Mouse (Mus musculus): ENCODE measurements around the gene Sept9. TPM values are rescaled to one million over a fixed set of nuclear protein-coding genes. Genes with fewer than 3 reads are reported as not detected.

The Sept9 gene
- total RNA-seq, 2 experiments from 2014 or later = 70.0 to 71.1 TPM

DNA sequence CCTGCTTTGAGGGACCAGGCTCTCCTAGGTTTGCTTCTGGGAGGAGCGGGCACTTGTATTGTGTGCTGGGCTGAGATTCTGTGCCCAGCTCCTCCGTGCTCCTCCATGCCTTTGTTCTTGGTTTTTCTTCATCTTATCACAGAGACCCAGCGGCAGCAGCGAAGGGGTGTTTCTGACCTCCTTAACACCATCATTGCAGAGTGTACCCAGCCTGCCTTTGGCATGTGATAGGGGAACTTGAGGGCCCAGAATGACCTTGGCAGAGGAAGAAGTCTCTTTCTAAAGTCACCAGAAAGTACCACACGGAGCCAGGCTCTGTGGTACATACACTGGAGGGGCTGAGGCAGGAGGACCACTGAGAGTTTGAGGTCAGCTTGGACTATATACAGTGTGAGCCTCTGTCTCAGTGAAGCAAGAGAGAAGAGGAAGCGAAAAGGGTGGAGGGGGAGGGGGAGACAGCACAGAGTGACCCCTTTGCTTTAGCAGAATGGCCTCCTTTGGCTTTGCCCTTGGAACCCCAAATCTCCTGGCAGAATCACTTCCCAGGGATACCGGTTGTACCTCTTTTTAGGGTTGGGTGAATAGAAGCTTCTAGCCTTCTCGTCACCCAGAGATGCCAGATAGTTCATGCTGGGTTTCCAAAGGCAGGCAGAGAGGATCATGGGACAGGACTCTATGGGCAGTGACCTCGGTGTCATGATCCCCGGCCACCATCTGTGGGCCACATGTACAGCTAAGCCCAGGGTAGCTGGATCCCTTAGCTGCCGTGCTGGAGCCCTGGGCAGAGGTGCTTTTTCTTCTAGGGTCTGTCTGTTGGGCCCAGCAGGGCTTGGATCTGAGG lies 83.8 kb downstream of the Sept9 start:
- no peak for DNase-seq
- intact Hi-C loops (cut with DNase I) = no loop called here

DNA sequence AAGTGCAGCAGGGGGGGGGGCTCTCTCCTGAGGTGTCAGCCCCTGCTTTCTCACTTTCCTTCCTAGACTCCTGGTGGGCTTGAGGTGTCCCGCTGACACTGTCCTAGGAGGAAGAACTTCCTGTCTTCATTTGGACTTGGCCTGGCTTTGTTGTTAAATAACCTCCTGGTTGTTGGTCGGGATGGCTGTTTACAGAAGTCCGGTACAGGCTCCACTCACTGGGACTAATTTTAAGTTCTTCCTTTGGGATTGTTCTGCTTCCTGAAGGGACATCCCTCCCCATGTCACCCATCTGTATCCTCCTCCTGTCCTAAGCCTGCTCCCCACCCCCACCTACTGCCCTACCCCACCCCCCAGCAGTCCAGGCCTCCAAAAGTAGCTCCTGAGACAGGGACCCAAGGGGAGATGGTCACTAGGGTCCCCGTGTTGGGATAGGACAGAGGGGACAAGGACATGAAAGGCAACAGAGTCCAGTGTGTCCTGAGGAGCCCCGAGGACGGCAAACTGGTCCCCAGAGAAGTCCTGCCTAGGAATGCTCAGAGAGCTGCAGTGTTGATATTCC lies 84.5 kb downstream of the Sept9 start:
- DNase-seq = peak in 1 of 2 experiments; percentile 30
- intact Hi-C loops (cut with DNase I) = no loop called here

- intact Hi-C loops (cut with DNase I) = no loop called here
- DNase-seq = peak in 1 of 2 experiments; percentile 34
Measured at GRCm38 (mm10) chr11:117284721-117285605, 85.5 kb downstream of the Sept9 start.

GRCm38 (mm10) chr11:117285606-117285931 lies 86.1 kb downstream of the Sept9 start:
- DNase-seq = no peak
- intact Hi-C loops (cut with DNase I) = no loop called here

DNA sequence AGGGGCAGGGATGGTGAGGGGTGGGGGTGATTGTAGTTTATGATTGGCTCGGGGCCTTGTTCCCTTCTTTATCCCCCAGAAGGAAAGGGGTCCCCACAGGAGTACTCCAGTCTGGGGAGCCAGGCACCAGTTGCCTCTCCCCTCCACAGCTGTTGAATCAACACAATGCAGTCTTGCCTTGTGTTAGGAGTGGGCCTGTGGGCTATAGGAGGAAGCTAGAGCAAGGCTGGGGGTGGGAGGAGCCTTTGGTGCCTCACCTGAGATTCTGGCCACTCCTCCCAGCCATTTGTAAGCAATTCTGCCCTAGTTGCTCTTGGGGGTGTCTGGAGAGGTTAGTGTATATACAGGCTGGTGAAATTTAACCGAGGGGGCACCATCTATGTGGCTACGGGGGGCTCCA lies 88.3 kb downstream of the Sept9 start:
- intact Hi-C loops (cut with DNase I) = no loop called here
- DNase-seq = no peak

DNA sequence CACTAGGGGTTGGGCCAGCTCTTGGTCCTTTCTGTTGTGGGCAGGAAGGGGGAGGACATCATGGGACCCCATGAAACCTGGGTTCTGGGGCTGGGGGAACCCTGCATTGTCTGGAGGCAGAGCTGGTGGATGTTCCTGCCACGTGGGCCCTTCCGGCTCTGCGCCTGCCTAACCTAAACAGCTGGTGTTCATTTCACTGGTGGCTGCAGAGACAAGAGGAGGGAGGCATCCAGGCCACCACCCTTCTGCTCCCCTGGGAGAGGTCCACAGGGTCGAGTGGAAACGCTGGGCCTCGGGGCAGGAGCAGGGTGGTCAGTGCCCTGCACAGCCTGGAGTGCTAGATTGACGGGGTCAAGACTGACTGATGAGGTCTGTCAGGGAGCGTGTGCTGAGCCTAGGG lies 89.3 kb downstream of the Sept9 start:
- intact Hi-C loops (cut with DNase I) = no loop called here
- DNase-seq = peak in 1 of 2 experiments; percentile 35

DNA sequence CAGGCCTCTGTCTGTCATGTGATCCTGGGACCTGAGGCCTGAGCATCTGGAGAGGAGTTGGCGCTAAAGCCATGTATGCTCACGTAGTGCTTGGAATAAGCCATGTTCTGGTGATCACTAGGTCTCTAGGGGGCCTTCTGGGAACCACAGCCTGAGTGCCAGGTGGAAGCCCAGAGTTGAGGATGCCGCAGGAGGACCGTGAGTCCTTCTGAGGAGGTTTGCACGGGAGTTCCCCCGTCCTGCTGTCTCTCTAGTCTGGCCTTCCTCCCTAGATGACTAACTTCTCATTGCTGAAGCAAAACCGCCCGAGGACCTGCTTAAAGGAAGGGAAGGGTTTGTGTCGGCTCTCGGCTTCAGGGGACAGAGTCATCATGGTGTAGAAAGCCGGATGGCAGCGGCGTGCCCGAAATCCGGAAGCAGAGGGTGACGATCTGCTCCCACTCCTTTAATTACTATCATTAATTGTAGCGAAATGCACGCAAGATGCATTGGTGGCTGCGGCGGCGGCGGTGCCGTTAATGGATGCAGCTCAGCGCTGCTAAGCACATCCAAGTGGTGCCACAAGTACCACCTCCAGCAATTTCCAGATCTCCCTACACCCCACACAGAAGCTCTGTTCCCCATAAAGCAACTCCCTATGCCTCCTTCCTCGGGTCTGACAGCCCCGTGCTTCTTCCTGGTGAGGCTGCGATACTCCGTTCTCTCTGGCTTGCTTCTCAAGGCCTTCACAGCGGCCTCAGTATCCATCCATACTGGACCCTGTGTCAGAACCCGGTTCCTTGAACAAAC lies 92.0 kb downstream of the Sept9 start:
- DNase-seq = no peak
- intact Hi-C loops (cut with DNase I) = no loop called here

DNA sequence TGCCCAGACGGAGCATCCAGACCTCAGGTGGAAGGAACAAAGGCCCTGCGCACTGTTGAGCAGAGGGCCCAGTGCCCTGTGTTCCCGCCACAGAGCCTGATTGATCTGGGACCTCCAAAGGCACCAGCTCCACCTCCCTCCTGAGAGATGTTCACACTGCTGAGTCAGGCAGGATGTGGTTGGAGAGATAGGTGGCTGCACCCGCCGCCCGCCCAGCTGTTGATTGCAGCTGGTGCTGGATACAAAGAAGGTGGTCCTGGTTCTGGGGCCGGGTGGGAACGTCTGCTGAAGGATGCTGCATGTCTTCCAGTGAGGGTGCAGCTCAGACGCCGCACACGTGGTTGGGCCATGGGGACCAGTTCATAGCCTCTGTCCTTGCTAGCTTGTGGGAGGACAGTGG lies 93.0 kb downstream of the Sept9 start:
- intact Hi-C loops (cut with DNase I) = no loop called here
- no peak for DNase-seq

DNA sequence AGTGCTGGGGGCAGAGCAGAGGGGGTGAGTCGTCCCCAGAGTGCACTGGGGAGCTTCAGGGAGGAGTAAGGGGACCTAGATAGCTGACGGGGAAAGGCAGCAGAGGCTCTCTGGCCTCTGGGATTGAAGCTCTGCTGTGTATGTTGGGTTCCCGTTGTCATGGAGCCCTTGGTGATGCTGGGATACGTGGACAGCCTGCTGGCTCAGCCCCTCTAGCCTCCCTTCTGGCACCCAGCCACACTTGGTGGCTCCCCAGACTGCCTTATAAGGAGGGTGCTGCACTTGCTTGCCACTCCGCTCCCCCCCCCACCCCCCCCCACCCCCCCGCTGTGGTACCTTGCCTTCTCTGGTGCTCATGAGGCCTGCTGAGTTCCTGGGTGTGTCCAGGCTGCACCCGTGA lies 95.8 kb downstream of the Sept9 start:
- intact Hi-C loops (cut with DNase I) = no loop called here
- DNase-seq = no peak

DNA sequence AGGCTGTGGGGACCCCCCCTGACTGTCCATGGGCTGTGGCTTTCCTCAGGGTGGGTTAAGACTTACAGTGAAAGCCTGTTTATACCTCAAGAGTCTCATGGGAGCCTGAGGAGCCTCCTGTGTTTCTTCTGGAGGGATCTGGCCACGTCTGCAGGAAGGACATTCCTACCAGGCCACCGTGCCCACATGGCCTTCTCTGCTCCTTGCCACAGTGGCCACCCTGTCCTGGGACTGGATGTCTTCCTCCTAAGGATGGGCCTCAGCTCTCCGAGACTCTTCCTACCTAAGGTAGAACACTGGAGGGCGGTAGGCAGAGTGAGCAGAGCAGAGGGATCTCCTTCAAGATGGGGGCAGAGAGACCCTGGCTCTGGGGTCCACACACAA lies 96.6 kb downstream of the Sept9 start:
- intact Hi-C loops (cut with DNase I) = no loop called here
- DNase-seq = no peak

DNA sequence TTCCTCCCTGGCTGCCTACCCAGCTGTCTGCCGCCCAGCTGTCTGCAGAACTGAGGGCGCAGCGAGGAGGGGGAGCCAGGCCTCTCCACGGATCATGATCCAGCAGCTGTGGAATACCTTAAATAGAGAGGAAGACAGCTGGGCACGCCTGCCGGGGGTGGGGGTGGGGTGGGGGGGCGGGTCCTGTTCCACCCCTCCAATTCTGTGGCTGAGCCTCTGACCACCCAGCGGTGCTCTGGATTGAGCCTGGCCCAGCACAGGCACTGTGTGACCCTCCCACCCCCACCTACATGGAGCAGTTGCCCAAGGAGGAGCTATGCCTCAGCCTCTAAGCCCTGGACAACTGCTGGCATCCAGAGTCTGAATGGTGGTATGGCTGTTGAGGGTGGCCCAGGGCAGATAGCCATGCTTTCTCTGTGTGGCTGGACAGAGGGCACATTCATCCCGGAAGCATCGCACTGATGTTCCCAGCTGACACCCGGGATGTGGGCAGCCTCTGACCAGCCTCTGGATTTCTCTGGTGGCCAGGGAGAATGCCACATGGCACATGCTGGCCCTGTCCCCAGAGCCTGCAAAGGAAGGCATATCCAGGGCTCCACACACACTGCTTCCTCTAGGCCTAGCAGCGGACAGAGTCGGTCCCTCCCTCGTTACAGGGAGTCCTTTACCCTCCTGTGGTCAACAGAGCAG lies 97.2 kb downstream of the Sept9 start:
- DNase-seq = no peak
- intact Hi-C loops (cut with DNase I) = no loop called here

- intact Hi-C loops (cut with DNase I) = no loop called here
- DNase-seq = no peak
Measured at GRCm38 (mm10) chr11:117297190-117297829, 97.8 kb downstream of the Sept9 start.

DNA sequence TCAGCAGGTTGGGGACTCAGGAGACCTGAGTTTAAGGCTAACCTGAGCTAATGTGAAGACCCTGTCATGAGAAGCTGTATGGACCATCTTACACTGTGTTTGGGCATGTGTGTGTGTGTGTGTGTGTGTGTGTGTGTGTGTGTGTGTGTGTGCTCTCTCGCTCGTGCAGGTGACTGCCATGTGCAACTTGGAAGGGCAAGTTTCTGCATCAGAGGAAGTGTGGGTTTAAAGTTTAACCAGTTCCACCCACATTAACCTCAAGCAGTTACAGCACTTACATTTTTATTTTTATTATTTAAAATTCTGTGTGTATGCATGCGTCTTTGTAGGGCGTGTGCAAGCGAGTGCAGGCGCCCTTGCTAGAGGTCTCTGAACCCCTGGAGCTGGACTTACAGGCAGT lies 100.3 kb downstream of the Sept9 start:
- intact Hi-C loops (cut with DNase I) = no loop called here
- DNase-seq = no peak

GRCm38 (mm10) chr11:117300809-117301208 lies 101.3 kb downstream of the Sept9 start:
- DNase-seq = no peak
- intact Hi-C loops (cut with DNase I) = no loop called here

GRCm38 (mm10) chr11:117301716-117302115 lies 102.3 kb downstream of the Sept9 start:
- intact Hi-C loops (cut with DNase I) = no loop called here
- no peak for DNase-seq

DNA sequence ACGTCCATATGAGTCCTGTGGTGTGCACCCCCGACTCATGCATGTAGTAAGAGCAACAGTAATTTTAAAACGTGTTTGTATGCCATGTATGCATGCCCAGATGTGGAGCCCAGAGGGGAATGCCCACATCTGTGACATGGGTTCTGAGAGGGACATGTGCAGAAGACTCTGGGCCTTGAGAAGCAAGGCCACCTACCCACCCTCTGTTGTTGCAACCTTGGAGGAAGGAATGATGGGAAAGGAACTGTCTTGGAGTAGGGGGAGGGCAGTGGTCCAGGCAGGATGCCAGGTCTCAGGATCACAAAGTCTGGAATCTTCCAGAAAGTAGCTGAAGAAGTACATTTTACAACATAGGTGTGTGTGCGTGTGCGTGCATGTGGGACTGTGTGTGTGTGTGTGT lies 102.9 kb downstream of the Sept9 start:
- DNase-seq = no peak
- intact Hi-C loops (cut with DNase I) = no loop called here

DNA sequence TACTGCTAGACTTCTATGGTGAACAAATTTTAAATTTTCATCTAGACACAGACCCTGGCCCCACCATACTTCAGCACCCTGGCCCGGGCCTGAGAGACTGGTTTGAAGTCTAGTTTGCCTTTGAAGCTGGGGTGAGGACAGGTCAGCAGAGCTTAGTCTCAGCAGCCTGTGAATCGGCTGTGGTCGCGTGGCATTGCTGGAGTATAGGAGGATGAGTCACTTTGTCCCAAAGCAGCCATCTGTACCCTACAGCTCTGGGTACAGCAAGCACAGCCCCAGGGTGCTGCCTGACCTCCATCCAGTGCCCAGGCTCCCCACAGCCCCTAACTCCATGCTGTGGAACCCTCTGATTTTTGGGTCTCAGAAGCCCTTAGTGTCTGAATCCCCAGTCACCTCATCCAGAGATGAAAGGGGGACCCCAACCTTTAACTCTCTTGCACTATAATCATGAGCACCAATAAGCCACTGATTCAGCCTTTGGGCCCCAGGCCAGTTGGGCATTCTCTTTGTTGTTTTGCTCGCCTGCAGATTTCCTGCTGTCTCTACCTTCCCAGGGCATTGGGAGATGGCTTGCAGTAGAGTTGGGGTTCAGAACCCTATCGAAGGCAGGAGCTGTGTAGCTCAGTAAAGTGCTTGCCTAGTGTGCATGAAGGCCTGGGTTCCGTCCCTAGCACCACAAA lies 106.2 kb downstream of the Sept9 start:
- no peak for DNase-seq
- intact Hi-C loops (cut with DNase I) = no loop called here

DNA sequence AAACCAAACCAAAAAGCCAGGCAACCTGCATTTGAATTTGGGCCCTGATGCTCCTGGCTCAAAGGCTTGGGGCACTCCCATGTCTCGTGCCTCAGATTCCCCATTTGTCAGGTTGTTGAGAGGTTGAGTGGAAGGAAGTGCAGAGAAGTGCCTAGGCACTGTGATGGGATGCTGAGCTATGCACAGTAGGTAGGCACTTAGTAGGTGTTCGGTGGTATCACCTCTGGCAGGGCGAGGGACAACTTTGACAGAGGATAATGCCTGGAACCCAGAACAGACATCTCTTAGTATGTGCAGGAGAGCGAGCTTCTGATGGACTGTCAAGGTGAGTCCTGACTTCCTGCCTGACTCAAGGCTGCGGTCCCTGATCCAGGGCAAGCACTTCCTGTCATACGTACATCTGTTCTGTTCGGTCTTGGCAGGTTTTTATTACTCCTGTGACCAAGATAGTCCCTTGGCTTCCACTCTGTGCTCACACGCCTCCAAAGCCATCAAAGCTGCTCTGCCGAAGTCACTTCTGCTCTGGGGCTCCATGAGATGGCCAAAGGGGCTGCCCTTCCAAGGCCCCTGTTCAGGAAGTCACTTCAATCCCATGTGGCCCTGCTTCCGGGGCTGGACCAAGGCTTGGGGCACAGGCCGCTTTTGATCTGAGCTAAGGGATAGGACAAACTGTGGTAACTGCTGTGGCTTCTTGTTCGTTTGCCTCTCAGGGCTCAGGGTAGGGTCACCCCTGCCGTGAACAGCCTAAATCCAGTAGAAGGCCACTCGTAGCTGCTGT lies 107.0 kb downstream of the Sept9 start:
- DNase-seq = peak in 1 of 2 experiments; percentile 48
- intact Hi-C loops (cut with DNase I) = no loop called here

Data from heart, postnatal 10 days (tissue).